Mouse (Mus musculus) urinary bladder, adult 2 months (tissue): ENCODE measurements around the gene Txndc17. TPM values are rescaled to one million over a fixed set of nuclear protein-coding genes. Genes with fewer than 3 reads are reported as not detected.
"Not testable (repeated sequence)": the region's sequence is repeated elsewhere in the genome, so short reads cannot be mapped to it uniquely, and the experiment has no call there.

Experiments
- DNase-seq: peaks from one replicate; pipeline ENCODE4 v3.0.0; 2022; ENCODE audit warnings: low spot score
- polyA plus RNA-seq: library from polyadenylated mRNA; depleted of rRNA; stranded (reverse); fragments of >200 nt; gene quantifications from 2 replicates; pipeline ENCODE4 v1.2.3, GENCODE M21; 2012; rRNA removed

The Txndc17 gene
- polyA plus RNA-seq = 146 and 164 TPM in 2 replicates

DNA sequence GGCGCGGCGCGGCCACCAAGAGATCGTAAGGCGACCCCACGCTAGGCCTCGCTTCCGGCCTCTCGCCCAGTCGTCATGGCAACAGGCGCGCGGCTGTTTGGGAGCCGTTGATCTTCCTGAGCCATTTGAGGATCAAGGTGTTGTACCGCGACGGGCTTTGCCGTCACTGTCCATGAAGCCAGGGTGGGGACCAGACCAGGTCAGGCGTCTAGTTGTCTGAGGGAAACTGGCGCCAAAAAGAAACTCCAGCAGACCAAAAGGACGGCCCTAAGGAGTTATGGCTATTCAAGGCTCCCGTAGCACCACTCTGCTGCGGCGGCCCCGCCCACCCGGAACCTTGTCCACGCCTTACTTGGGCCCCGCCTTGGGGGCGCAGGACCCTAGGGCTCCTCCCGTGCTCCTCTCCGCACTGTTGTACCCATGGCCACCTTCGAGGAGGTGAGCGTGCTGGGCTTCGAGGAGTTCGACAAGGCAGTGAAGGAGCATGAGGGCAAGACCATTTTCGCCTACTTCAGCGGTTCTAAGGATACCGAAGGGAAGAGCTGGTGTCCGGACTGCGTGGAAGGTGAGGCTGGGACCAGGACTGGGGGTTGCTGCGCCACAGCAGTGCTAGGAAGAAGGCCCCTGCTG, at the start of gene Txndc17, which contains the start of gene 4933427D14Rik:
Txndc17 (plus strand) TSS at position 344 of the 630 bp plus-strand sequence.
4933427D14Rik (minus strand) TSS at position 256 of the 630 bp plus-strand sequence.
- peak; percentile 81 for DNase-seq

DNA sequence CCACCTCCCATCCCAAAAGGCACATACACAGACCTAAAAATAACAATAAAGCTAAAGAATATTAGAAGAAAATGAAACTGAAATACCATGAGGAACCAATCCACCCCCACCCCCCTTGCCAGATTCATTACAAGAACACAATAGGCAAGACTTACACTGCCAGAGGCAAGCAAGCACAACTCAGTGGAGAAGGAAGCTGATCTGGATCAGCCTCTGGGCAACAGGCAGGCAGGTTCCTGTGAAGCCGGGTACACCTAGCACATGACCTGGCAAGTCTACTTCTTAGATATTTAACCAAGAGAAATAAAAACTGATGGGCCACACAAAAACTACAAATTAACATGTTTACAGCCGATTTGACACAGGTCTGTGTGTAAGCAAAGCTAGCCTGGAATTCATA, 44.1 kb upstream of the Txndc17 start:
- no peak for DNase-seq

DNA sequence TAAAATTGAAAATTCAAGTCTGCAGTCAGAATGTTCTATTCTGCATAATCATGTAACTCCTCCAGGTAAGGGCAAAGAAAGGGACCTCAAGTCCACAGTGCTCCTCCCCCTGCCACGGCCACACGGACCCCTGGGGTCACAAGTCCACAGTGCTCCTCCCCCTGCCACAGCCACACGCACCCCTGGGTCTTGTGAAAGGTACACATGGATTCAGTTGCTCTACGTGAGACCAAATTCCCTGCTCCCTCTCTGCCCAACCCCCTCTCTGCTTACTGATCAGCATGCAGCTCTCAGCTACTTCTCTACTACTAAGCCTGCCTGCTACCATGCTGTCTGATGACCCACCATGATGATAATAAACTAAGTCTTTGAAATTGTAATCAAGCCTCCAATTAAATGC, 37.5 kb upstream of the Txndc17 start:
- DNase-seq = no peak

DNA sequence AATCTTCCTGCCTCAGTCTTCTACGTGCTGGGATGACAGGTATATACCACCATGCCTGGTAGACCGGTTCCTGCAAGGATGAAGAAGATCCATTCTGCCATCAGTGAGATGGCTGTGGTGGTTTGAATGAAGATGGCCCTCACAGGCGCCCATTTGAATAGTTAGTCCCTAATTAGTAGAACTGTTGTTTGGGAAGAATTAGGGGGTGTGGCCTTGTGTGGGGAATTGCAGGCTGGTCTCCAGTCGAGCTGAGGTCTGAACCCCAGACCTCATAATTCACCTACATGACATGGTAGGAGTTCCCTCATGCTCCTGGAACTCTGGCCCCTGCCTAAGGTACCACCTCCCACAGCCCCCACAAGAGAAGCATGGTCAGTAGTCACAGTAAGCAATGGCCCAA, 35.4 kb upstream of the Txndc17 start:
- not testable (repeated sequence) for DNase-seq

DNA sequence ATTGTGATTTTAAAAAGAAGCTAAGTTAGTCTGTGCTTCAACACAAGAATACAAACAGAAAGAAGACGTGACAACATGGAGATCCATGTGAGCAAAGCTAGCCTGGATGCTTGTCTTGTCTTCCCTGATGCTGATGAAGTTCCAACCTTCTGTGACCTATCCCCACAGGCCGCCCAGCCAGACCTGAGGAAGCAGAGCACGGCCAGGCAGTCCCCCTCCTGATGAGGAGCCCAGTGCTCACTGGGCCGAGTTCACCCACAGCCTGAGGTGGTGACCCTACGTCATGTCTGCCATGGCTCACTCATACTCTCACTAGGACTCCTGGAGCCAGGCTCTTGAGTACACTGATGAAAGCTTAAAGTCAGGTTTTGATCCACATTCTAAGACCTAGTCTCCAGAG, 33.8 kb upstream of the Txndc17 start:
- no peak for DNase-seq

DNA sequence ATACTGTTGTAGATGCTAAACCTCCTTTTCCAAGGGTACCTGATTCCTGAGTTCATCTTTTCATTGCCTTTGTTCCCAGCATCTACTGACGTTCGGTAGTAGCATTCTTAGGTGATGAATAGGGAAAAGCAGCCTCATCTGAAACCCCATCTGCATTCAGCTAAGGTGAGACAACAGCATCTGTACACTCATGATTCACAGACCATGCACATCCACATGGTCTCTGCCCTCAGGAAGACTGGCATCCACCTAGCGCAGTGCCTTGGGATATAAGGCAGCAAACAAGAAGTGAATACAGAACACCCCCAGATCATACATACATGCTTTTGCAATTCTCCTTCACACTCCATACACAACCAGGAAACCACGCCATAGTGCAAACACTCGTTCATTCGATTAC, 32.6 kb upstream of the Txndc17 start:
- no peak for DNase-seq

DNA sequence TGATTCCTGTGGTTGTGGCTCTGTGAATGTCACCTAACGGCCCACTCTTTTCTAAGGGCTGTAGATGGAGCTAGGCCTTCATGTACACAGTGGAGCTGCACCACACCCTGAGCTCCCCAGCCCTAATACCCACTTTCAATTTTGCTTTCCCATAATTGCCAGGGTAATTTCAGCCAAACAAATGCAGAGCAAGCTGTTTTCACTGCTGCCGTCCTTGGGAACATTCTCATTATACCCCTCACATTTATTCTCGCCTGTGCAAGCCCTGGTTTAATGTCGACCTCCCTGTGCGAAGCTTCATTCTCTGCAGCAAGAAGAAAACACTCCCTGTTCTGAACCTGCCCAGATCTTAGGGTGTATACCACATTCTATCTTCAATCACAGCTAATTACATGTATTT, 31.4 kb upstream of the Txndc17 start:
- DNase-seq = no peak

DNA sequence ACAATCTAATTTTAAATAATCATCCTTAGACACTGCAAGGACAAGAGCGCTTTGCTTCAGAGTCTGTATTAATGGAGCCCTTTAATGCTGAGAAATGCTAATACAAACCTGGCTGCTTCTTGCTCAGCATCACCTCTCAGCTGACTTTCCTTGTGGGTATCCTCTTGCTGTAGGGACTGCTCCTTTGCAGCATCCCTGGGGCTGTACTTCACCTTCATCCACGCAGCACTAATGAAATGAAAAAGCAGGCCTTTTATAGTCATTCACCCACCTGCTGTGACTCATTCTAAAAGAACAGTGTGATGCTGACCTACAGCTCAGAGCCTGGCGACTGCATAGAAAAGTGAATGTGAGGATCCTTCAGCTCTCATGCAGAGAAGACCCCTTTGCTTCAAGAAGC, 30.8 kb upstream of the Txndc17 start:
- no peak for DNase-seq

DNA sequence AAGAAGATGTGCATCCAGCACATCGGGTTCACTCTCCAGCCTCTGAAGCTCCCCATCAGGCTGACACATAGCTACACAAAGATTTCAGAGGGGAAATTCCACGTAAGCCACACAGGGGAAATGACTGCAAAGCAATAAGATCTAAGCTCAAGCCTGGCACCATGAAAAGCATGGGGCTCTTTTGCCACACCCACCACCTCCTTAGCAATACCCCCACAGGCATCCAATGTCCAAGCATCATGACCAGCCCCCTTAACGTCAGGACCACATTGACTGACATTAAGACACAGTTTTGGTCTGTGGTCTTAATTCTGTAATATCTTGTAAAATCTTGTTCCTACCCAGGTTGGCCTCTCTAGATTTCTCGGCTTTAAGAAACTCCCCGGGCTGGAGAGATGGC, 26.8 kb upstream of the Txndc17 start:
- DNase-seq = no peak

DNA sequence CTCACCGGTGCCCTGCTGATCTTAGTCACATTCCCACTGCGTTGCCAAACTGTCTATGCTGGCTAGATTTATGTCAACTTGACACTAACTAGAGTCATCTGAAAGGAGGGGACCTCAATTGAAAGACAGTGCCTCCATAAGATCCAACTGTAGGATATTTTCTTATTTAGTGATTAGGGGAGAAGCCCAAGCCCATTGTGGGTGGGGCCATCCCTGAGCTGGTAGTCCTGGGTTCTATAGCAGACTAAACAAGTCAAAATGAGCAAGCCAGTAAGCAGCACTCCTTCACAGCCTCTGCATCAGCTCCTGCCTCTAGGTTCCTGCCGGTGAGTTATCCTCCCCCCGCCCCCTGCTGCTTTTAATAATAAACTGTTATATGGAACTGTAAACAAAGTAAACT, 26.2 kb upstream of the Txndc17 start:
- DNase-seq = no peak

DNA sequence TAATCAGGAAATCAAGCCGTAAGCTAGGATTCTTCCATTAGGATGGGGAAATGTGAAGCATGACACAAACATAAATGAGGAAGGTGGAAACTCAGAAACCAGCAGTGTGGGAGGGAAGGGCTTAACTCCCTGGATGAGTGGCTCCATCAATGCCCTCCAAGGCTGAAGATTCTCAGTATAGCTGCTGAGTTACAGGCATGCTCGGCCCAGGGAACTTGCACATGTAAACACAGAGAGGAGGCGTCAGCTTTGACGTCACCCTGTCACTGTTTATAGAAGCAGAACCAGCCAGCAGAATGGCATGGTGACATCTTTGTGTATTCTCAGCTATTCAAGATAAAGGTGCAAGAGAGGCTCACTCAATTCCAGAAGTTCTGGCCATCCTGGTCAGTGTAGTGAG, 23.1 kb upstream of the Txndc17 start:
- DNase-seq = no peak

DNA sequence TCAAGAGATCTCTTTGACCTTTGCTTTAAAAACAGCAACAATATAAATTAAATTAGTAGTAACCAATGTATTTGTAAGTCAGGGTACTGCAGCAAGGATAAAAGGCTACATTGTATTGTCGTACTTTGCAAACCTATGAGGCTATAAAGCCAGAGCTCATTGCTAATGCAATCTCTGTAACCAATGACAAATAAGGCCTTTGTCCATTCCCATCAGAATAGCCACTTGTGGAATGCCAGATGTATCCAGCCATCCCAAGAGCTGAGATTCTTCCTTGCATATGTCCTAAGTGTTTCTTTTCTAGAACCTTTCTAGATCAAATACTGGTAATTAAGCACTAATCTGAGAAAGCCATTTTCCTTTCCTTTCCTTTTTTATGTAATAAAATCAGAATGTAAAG, 16.5 kb upstream of the Txndc17 start:
- DNase-seq = no peak

DNA sequence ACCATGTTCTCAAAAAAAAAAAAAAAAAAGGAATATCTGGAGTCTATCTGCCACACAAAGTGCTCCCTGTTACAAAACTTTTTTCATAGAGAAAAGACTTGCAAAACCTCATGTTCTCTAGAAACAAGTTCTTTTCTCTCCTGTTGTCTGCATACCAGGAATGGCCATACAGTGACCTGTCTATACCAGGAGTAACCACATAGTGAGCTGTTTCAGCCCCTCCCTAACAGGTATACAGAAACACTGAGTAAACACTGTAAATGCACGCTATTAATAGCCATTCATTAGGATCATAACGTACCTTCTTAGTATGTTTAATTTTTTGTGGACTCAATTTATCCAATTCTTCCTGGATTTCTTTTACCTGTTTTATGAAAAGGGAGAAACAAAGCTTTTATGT, 13.1 kb upstream of the Txndc17 start:
- no peak for DNase-seq

DNA sequence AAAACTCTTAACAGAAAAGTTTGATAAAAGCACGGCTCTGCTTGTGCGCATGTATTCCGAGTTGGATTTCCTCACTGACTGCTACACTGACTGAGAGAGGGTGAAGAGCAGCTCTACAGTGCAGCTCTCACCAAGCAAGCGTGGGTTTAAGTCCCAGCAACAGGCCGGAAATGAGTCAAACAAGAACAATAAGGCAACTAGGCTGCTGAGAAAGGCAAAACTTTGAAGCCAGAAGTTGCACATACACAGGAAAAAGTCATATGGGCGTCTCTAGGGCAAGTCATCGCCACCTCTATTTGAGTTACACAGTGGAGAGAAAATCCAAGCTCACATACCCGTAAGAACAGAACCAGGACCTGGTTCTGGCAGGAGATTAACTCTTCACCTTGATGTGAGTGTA, 10.8 kb upstream of the Txndc17 start:
- no peak for DNase-seq

DNA sequence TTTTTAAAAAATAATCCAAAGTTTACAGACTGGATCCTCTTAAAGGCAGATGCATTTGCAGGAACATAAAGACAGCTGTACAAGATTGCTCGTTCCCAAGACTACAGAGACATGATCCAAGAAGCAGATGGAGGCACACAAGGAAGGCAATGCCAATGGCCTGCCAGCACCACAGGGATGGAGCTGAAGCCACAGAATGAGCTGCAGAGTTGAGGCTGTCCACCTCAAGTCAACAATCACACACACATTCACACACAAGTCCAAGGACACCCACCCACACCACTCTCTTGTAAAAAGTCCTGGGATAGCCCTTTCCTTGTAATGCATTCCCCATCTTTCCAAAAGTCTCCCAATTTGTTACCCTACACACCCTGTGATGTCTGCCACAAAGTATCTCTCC, 3.9 kb upstream of the Txndc17 start:
- no peak for DNase-seq

DNA sequence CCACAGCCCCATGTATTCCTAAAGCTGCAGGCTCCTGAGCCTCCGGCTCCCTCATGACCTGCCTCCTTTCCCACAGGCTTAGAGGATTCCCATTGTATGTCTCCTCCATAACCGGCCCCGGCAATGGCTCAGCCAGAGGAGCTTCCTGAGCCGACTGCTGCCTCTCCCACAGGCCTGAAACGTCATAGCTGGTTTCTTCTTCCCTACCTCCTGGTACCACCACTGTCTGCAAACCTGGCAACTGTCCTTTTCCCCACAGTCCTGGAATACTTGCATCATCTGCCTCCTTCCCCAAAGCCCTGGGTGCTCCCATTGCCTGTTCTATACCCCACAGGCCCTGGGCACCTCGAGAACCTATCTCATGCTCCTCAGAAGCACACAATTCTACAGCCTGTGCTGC, 2.1 kb upstream of the Txndc17 start:
- DNase-seq = no peak

DNA sequence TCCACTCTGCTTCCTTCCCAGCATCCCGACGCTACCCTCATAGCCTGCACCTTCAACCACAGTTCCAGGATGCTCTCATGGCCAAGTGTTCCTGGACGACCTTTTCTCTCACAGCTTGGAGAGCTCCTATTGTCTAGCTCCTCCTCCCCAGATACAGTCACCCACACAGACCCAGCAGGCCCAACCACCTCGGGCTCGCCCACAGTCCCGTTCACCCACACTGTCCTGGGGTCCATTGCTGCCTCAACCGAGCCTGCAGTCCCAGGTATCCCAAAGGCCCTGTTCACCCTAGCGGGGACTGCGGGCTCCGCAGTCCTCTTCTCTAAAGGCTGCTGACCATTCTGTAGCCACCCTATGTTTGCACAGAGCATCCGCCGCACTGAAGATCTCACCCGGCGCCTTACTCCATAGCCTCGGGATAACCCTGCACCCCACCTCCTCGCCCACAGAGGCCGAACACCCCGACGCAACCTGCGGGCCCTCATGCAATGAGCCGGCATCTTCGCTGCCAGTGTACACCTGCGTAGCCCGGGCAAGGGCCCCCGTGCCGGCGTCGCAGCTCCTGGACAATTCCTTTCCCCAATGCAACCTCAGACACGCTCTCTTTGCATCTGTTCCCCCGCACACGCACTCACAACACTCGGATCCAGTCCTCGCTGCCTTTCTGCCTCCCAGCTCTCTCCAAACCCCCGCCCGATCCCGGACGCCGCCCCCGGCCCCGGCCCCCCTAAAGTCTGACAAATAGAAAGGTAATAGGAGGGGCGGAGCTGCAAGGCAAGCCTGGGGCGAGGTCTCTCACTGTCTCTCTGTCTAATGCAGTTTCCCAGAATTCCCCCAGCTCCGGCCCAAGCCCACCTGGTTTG, 775 bp upstream of the Txndc17 start, which contains the start of gene Gm43951:
Gm43951 (minus strand) TSS at position 500 of the 863 bp plus-strand sequence.
- peak; percentile 30 for DNase-seq

DNA sequence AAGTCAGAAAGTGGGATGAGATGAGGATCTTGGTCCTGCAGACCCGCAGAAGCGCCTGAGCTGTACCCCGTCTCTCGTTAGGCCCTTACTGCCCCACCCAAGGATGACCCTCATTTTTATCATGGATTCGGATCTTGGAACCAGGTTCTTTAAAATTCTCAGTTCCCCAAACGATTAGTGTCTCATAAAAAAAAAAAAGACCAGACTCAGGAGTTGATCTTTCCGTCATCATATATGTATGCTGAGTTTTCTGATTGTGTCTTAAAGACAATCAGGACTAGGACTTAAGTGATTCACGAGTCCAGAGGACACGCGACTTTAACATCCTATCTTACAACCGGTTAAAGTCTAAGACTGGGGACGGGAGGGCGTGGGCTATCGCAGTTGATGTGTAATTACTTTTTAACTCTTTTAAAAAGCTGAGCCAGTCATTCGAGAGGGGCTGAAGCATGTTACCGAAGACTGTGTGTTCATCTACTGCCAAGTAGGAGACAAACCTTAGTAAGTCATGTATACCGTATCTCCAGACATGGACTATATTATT, 559 bp downstream of the Txndc17 start:
- DNase-seq = no peak

DNA sequence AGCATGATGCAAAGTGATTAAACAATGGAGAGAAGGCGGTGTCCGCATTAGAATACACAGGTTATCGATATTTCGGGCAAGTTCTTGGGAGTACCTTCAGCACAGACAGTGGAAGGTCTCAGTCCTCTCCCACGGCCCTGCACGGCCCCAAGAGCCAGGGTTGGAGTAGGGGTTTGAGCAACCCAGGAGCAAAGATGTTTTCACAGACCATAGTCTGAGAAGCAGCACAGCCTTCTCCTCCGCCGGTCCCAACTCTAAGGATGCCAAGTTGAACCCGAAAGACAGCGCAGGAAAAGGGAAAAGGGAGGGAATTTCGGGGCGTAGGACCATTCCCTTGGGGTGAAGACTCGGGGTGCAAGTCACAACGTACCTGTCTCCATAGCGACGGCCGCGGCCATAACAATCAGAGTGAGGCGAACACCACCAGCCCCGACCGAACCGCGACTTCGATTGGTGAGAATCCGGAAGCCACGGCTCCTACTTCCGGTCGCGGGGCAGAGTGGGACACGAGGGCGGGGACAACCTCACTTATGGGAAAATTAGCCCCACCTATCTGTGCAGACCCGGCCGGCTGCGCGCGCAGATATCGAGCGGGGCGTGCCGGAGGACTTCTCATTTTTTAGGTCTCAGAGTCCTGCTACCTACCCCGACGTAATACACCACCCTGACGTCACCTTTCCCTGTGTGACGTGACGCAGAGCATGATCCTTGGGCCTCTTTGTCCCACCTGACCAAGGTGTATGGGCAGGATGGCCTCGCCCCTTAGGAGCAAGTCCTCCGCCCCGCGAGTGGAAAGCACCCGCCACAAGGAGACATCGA, 7.5 kb downstream of the Txndc17 start:
- DNase-seq = peak; percentile 81

DNA sequence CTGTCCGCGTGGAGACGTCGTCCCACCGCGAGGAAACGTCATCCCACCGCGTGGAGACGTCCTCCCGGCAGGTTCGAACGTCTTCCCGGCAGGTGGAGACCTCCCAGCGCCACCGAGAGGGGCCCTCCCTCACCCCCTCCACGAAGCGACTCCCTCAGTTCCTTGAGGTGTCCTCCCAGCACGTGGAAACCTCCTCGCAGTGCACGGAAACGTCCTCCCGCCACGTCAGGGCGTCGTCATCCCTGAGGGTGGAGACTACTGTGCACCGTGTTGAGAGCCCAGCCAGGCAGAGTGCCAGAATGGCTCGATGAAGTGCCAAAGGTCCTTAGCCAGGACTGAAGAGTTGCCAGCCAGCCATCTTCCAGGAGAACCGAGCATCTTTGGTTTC, 8.1 kb downstream of the Txndc17 start, which contains the start of gene Med31:
Med31 (minus strand) TSS at position 183 of the 388 bp plus-strand sequence.
- peak; percentile 69 for DNase-seq

DNA sequence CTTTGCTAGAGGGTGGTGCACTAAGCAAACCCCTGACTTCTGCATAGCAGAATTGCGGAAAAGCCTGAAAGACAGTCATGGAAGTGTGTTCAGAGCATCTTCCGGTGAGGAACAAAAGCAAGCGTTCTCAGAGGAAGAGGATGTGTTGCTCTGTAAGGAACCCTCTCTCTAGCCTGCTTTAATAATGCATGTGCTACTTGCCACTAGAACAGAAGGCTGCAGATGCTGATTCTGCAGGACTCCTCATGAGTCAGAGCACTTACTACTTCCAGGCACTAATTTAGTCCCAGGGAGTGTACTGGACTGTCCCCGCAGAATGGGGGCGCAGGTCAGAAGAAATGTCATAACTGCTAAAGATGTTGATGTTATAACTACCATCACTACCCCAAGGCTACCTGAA, 9.8 kb downstream of the Txndc17 start:
- DNase-seq = no peak

DNA sequence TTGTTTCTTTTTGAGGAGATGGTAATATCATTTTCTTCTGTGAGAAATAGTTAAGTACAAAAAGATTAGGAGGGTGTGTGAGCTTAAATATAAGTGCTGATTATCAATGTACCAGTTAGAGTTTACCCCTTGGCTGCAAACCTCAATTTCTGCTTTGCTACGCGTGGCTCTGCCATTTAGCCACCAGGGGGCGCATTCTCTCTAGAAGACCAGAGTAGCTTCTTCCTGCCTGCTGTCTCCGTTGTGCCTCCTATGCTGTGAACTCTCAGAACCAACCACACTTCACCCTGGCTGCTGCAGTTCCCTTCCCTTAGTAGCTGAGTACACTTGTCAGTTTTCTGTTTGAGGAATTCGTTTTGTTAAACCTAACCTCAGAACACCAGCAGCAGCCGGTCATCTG, 13.9 kb downstream of the Txndc17 start:
- DNase-seq = no peak
